25 mouse cellular contexts compared by ENCODE assay signal in the genomic region with DNA sequence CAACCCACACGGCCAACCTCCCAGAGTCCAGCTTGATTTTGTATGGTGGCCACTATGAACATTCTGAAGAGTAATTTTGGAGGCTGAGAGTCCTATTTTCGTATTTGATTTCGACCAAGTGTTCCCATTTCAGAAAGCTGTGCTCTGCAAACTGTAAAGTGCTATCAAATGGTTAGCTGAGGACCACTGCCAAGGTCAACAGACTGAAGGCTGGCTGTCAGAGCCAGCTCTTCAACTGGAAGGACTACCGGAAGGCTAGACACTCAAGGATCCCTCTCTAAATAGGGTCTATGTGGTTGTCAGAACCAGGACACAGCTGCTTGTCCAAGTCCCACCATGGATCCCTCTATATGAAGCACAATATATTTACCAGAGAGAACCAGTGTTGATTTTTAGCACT.
DNase-seq lines count a peak whose midpoint lies in the region; ATAC-seq lines count a peak whose summit lies in the region.
"Had no signal": no experiment of that assay in that cellular context is flagged by ENCODE, and none has a peak within 500 bp of the region (broad histone marks: within the 10 kb centered on the region; RNA-seq: fewer than 3 reads in every experiment).

No protein-coding gene starts in this region.

- H3K36me3 ChIP-seq in lung, embryonic 16.5 days (ENCODE audit: control insufficient read depth, insufficient read depth, low read length) = peaks cover 10% of the 10 kb centered on the region; the same call in 1 of the 2 replicates
- H3K36me3 ChIP-seq in midbrain, embryonic 11.5 days (ENCODE audit: control insufficient read depth, insufficient read depth, low read length) = no peaks in the 10 kb centered on the region
- H3K36me3 ChIP-seq in midbrain, embryonic 16.5 days (ENCODE audit: control insufficient read depth, insufficient read depth, low read length) = no peaks in the 10 kb centered on the region
- H3K36me3 ChIP-seq: forebrain, embryonic 15.5 days had no signal

- no peaks in the 10 kb centered on the region for H3K27me3 ChIP-seq in lung, embryonic 16.5 days (ENCODE audit: control insufficient read depth, insufficient read depth, low read depth, low read length)
- no peaks in the 10 kb centered on the region for H3K27me3 ChIP-seq in midbrain, embryonic 11.5 days (ENCODE audit: control insufficient read depth, insufficient read depth, low read length)
- no peaks in the 10 kb centered on the region for H3K27me3 ChIP-seq in midbrain, embryonic 16.5 days (ENCODE audit: control insufficient read depth, insufficient read depth, low read depth, low read length)
- H3K27me3 ChIP-seq: CH12.LX; embryonic facial prominence, embryonic 12.5 days; forebrain, embryonic 13.5 days; forebrain, embryonic 15.5 days; Patski had no signal

- H3K9me3 ChIP-seq in lung, embryonic 16.5 days (ENCODE audit: control insufficient read depth, low read length) = no peaks in the 10 kb centered on the region
- no peaks in the 10 kb centered on the region for H3K9me3 ChIP-seq in midbrain, embryonic 11.5 days (ENCODE audit: control insufficient read depth, low read length)
- no peaks in the 10 kb centered on the region for H3K9me3 ChIP-seq in midbrain, embryonic 16.5 days (replicated peaks; ENCODE audit: control insufficient read depth, low read length, poor library complexity, severe bottlenecking)
- H3K9me3 ChIP-seq: embryonic facial prominence, embryonic 10.5 days; embryonic facial prominence, embryonic 12.5 days; forebrain, embryonic 13.5 days; forebrain, embryonic 15.5 days; G1E had no signal

- H3K4me1 ChIP-seq in lung, embryonic 16.5 days (replicated peaks; ENCODE audit: control insufficient read depth, insufficient read depth, low read length) = peaks cover 4% of the 10 kb centered on the region
- peaks cover 3% of the 10 kb centered on the region; the same call in 1 of the 2 replicates for H3K4me1 ChIP-seq in midbrain, embryonic 11.5 days (ENCODE audit: control insufficient read depth, insufficient read depth, low read length)
- no peaks in the 10 kb centered on the region for H3K4me1 ChIP-seq in midbrain, embryonic 16.5 days (ENCODE audit: control insufficient read depth, insufficient read depth, low read length)

- no peak overlapping the region for H3K4me3 ChIP-seq in lung, embryonic 16.5 days (ENCODE audit: low read length)
- H3K4me3 ChIP-seq in midbrain, embryonic 11.5 days (ENCODE audit: low read depth, low read length) = no peak overlapping the region
- H3K4me3 ChIP-seq in midbrain, embryonic 16.5 days (ENCODE audit: low read depth, low read length) = no peak overlapping the region
- H3K4me3 ChIP-seq: embryonic facial prominence, embryonic 10.5 days; embryonic facial prominence, embryonic 12.5 days; forebrain, embryonic 13.5 days; forebrain, embryonic 15.5 days had no signal

- H3K9ac ChIP-seq in lung, embryonic 16.5 days (ENCODE audit: low read length) = no peak overlapping the region
- no peak overlapping the region for H3K9ac ChIP-seq in midbrain, embryonic 11.5 days (ENCODE audit: low read length)
- no peak overlapping the region for H3K9ac ChIP-seq in midbrain, embryonic 16.5 days (ENCODE audit: low read depth, low read length)
- H3K9ac ChIP-seq: embryonic facial prominence, embryonic 12.5 days; forebrain, embryonic 13.5 days; forebrain, embryonic 15.5 days had no signal

- H3K27ac ChIP-seq in lung, embryonic 16.5 days (ENCODE audit: low read length) = peak overlapping the region; percentile 46
- H3K27ac ChIP-seq in midbrain, embryonic 11.5 days (ENCODE audit: low read depth, low read length) = no peak overlapping the region
- no peak overlapping the region for H3K27ac ChIP-seq in midbrain, embryonic 16.5 days (ENCODE audit: low read length)
- H3K27ac ChIP-seq: embryonic facial prominence, embryonic 10.5 days; embryonic facial prominence, embryonic 12.5 days; forebrain, embryonic 13.5 days; forebrain, embryonic 15.5 days had no signal

- peak; percentile 56; the same call in 1 of the 2 replicates for ATAC-seq in lung, embryonic 16.5 days (ENCODE audit: low read depth)
- no peak for ATAC-seq in midbrain, embryonic 11.5 days (ENCODE audit: low FRiP score)
- ATAC-seq in midbrain, embryonic 16.5 days = no peak
- ATAC-seq: activated CD4-positive, CD25-positive, alpha-beta regulatory T cell, adult 4 months; CD4-positive, CD25-positive, alpha-beta regulatory T cell, adult 4 months; Patski had no signal

- 67% methylated on average over 4 of the region's 4 CpGs for WGBS in lung, embryonic 16.5 days
- 88% methylated on average over 4 of the region's 4 CpGs for WGBS in midbrain, embryonic 11.5 days
- 96% methylated on average over 4 of the region's 4 CpGs for WGBS in midbrain, embryonic 16.5 days

- peak; percentile 16 to 17 for DNase-seq in cerebellum, postnatal 10 days
- DNase-seq in cerebellum, postnatal 4 days (ENCODE audit: low spot score in 2 of 2) = no peak
- DNase-seq in lung, postnatal 4 days = no peak
- peak; percentile 75 for DNase-seq in midbrain, embryonic 11.5 days (ENCODE audit: low spot score, missing footprints)
- DNase-seq in lung, postnatal 36 days = peak; percentile 63
- DNase-seq in gastrocnemius, postnatal 25 days = no peak
- DNase-seq: adrenal gland, adult 8-10 months; adrenal gland, postnatal 14 days; adrenal gland, postnatal 36 days; B cell, adult 2 months; cerebellum, adult 11-12 months; cerebellum, adult 2 months; cerebellum, adult 9-10 months; cerebellum, postnatal 36 days had no signal

- H3K4me2 ChIP-seq in lung, embryonic 16.5 days (ENCODE audit: low read depth, low read length) = no peak overlapping the region
- H3K4me2 ChIP-seq in midbrain, embryonic 11.5 days = no peak overlapping the region
- no peak overlapping the region for H3K4me2 ChIP-seq in midbrain, embryonic 16.5 days (ENCODE audit: low read length)
- H3K4me2 ChIP-seq: embryonic facial prominence, embryonic 12.5 days; forebrain, embryonic 13.5 days; forebrain, embryonic 15.5 days had no signal

Comparison
In these comparisons a context has a peak if more than half of its experiments do, and no peak if none do; other contexts are left out.
1. DNase-seq: peak in cerebellum, postnatal 10 days (2 of 2), midbrain, embryonic 11.5 days (single experiment) and lung, postnatal 36 days (single experiment); none in cerebellum, postnatal 4 days (0 of 2), lung, postnatal 4 days (0 of 2) and gastrocnemius, postnatal 25 days (single experiment).